Mouse (Mus musculus) kidney, adult 2 months (tissue): ENCODE data around the gene Larp4.

ENCODE experiments used
- CTCF ChIP-seq: fragments of 200-500 bp; conservative IDR thresholded peaks from 2 replicates; pipeline ENCODE4 v1.5.1; 2011; ENCODE audit warnings: low read depth, mild to moderate bottlenecking, control low read depth, low read length, moderate library complexity, mixed read lengths; ENCODE audit not compliant: insufficient read depth, insufficient read length
- POLR2A ChIP-seq: fragments of 200-500 bp; IDR thresholded peaks from one replicate; pipeline ENCODE4 v1.6.1; 2011; ENCODE audit warnings: low read depth, low read length, control low read depth

GRCm38 (mm10) chr15:99993100-99993499, 23.2 kb downstream of the Larp4 start:
- TF ChIP-seq POLR2A = no peak
- no peak for TF ChIP-seq CTCF
